Mouse (Mus musculus): ENCODE results near the gene Fcer2a. TPM values are rescaled to one million over a fixed set of nuclear protein-coding genes. Genes with fewer than 3 reads are reported as not detected.

Gene Fcer2a
- polyA plus RNA-seq (2012; rRNA removed) (0.01 TPM in 1 of 2 replicates, not detected in the other), polyA plus RNA-seq (2014; fragmentation: Nextera tagmentation; extraction: Ambion mirVana) (0.05 TPM in 1 of 2 replicates, not detected in the other)

GRCm38 (mm10) chr8:3694121-3694520, at the start of gene Fcer2a:
TSS of gene Fcer2a (minus strand) at chr8:3694175.
- 54% methylated on average over 3 of the region's 3 CpGs for WGBS (ENCODE audit: insufficient replicate concordance)
- ATAC-seq (ENCODE audit: insufficient read depth) = no peak
- no peak within 1 kb of the TSS for H3K4me3 ChIP-seq (ENCODE audit: insufficient read depth in 1 of 2, low read depth in 2 of 2, low read length in 2 of 2)

GRCm38 (mm10) chr8:3736947-3737346, 43.0 kb upstream of the Fcer2a start:
- H3K27me3 ChIP-seq (ENCODE audit: control insufficient read depth, insufficient read depth, low read length) = no peaks in the 10 kb centered on the region
- WGBS (ENCODE audit: insufficient replicate concordance) = 57% methylated on average over 2 of the region's 2 CpGs
- H3K9ac ChIP-seq (replicated peaks) = no peak overlapping the region
- H3K4me1 ChIP-seq (replicated peaks; ENCODE audit: control insufficient read depth in 2 of 2, insufficient read depth in 2 of 2, low read length in 1 of 2) = peaks cover 7 to 24% of the 10 kb centered on the region in 2 experiments
- DNase-seq (ENCODE audit: low read depth in 3 of 3, low spot score in 3 of 3) (no peak), ATAC-seq (ENCODE audit: insufficient read depth) (no peak)
- H3K36me3 ChIP-seq (replicated peaks; ENCODE audit: control insufficient read depth, insufficient read depth, low read depth) = no peaks in the 10 kb centered on the region
- no peak overlapping the region for H3K27ac ChIP-seq
- no peaks in the 10 kb centered on the region for H3K9me3 ChIP-seq (ENCODE audit: control insufficient read depth, low read length)
- no peak overlapping the region for H3K4me2 ChIP-seq (ENCODE audit: low read depth)
- H3K4me3 ChIP-seq (ENCODE audit: insufficient read depth in 1 of 2, low read depth in 2 of 2, low read length in 2 of 2) = no peak overlapping the region
- TF ChIP-seq EP300 (IDR thresholded peaks at IDR 0.05; ENCODE audit: low read depth) (no peak), CTCF (IDR thresholded peaks at IDR 0.05; ENCODE audit: low read depth) (no peak)

More at GRCm38 (mm10) chr8:3694121-3694520, at the start of gene Fcer2a:
- no peaks in the 10 kb centered on the region for H3K4me1 ChIP-seq (replicated peaks; ENCODE audit: control insufficient read depth in 2 of 2, insufficient read depth in 2 of 2, low read length in 1 of 2)
- TF ChIP-seq CTCF (IDR thresholded peaks at IDR 0.05; ENCODE audit: low read depth) = no peak
- no peak for TF ChIP-seq EP300 (IDR thresholded peaks at IDR 0.05; ENCODE audit: low read depth)
- no peaks in the 10 kb centered on the region for H3K27me3 ChIP-seq (ENCODE audit: control insufficient read depth, insufficient read depth, low read length)
- no peak within 1 kb of the TSS for H3K9ac ChIP-seq (replicated peaks)
- H3K4me2 ChIP-seq (ENCODE audit: low read depth) = no peak within 1 kb of the TSS
- no peaks in the 10 kb centered on the region for H3K36me3 ChIP-seq (replicated peaks; ENCODE audit: control insufficient read depth, insufficient read depth, low read depth)
- H3K9me3 ChIP-seq (ENCODE audit: control insufficient read depth, low read length) = no peaks in the 10 kb centered on the region
- H3K27ac ChIP-seq = no peak within 1 kb of the TSS
- no peak for DNase-seq (ENCODE audit: low read depth in 3 of 3, low spot score in 3 of 3)

GRCm38 (mm10) chr8:3735599-3735998, 41.6 kb upstream of the Fcer2a start:
- Histone ChIP-seq H3K36me3 (replicated peaks; ENCODE audit: control insufficient read depth, insufficient read depth, low read depth) (no peaks in the 10 kb centered on the region), H3K9me3 (ENCODE audit: control insufficient read depth, low read length) (no peaks in the 10 kb centered on the region), H3K27me3 (ENCODE audit: control insufficient read depth, insufficient read depth, low read length) (no peaks in the 10 kb centered on the region), H3K4me2 (ENCODE audit: low read depth) (no peak overlapping the region), H3K9ac (replicated peaks) (no peak overlapping the region), H3K4me1 (replicated peaks; ENCODE audit: control insufficient read depth in 2 of 2, insufficient read depth in 2 of 2, low read length in 1 of 2) (peaks cover 7 to 24% of the 10 kb centered on the region in 2 experiments), H3K4me3 (ENCODE audit: insufficient read depth in 1 of 2, low read depth in 2 of 2, low read length in 2 of 2) (no peak overlapping the region), H3K27ac (no peak overlapping the region)
- DNase-seq (ENCODE audit: low read depth in 3 of 3, low spot score in 3 of 3) = no peak
- 73% methylated on average over 2 of the region's 2 CpGs for WGBS (ENCODE audit: insufficient replicate concordance)
- ATAC-seq (ENCODE audit: insufficient read depth) = no peak
- TF ChIP-seq CTCF (IDR thresholded peaks at IDR 0.05; ENCODE audit: low read depth) (no peak), EP300 (IDR thresholded peaks at IDR 0.05; ENCODE audit: low read depth) (no peak)

GRCm38 (mm10) chr8:3734084-3734483, 40.1 kb upstream of the Fcer2a start:
- peaks cover 7 to 24% of the 10 kb centered on the region in 2 experiments for H3K4me1 ChIP-seq (replicated peaks; ENCODE audit: control insufficient read depth in 2 of 2, insufficient read depth in 2 of 2, low read length in 1 of 2)
- H3K4me3 ChIP-seq (ENCODE audit: insufficient read depth in 1 of 2, low read depth in 2 of 2, low read length in 2 of 2) = no peak overlapping the region
- no peaks in the 10 kb centered on the region for H3K36me3 ChIP-seq (replicated peaks; ENCODE audit: control insufficient read depth, insufficient read depth, low read depth)
- peak; percentile 20; the same call in 1 of the 2 replicates for TF ChIP-seq EP300 (IDR thresholded peaks at IDR 0.05; ENCODE audit: low read depth)
- no peak for TF ChIP-seq CTCF (IDR thresholded peaks at IDR 0.05; ENCODE audit: low read depth)
- no peak overlapping the region for H3K4me2 ChIP-seq (ENCODE audit: low read depth)
- H3K27me3 ChIP-seq (ENCODE audit: control insufficient read depth, insufficient read depth, low read length) = no peaks in the 10 kb centered on the region
- no peak overlapping the region for H3K27ac ChIP-seq
- DNase-seq (ENCODE audit: low read depth in 3 of 3, low spot score in 3 of 3) (peak in 2 of 3 experiments; percentile 42 to 54), ATAC-seq (ENCODE audit: insufficient read depth) (peak; percentile 93)
- no peaks in the 10 kb centered on the region for H3K9me3 ChIP-seq (ENCODE audit: control insufficient read depth, low read length)
- WGBS (ENCODE audit: insufficient replicate concordance) = 28% methylated on average over 1 of the region's 1 CpGs
- H3K9ac ChIP-seq (replicated peaks) = no peak overlapping the region

- Histone ChIP-seq H3K4me3 (ENCODE audit: insufficient read depth in 1 of 2, low read depth in 2 of 2, low read length in 2 of 2) (no peak overlapping the region), H3K9ac (replicated peaks) (no peak overlapping the region), H3K27ac (no peak overlapping the region), H3K9me3 (ENCODE audit: control insufficient read depth, low read length) (no peaks in the 10 kb centered on the region), H3K4me2 (ENCODE audit: low read depth) (no peak overlapping the region), H3K4me1 (replicated peaks; ENCODE audit: control insufficient read depth in 2 of 2, insufficient read depth in 2 of 2, low read length in 1 of 2) (peaks cover 0 to 12% of the 10 kb centered on the region in 2 experiments; a peak in 3 of 4 replicates), H3K27me3 (ENCODE audit: control insufficient read depth, insufficient read depth, low read length) (no peaks in the 10 kb centered on the region), H3K36me3 (replicated peaks; ENCODE audit: control insufficient read depth, insufficient read depth, low read depth) (no peaks in the 10 kb centered on the region)
- no peak for DNase-seq (ENCODE audit: low read depth in 3 of 3, low spot score in 3 of 3)
- no peak for TF ChIP-seq EP300 (IDR thresholded peaks at IDR 0.05; ENCODE audit: low read depth)
- no peak for TF ChIP-seq CTCF (IDR thresholded peaks at IDR 0.05; ENCODE audit: low read depth)
- no peak for ATAC-seq (ENCODE audit: insufficient read depth)
- 47% methylated on average over 1 of the region's 1 CpGs for WGBS (ENCODE audit: insufficient replicate concordance)
These were observed 27.1 kb upstream of the Fcer2a start for GRCm38 (mm10) chr8:3721041-3721440.

All from liver, embryonic 14.5 days (tissue).